In the genomic region with DNA sequence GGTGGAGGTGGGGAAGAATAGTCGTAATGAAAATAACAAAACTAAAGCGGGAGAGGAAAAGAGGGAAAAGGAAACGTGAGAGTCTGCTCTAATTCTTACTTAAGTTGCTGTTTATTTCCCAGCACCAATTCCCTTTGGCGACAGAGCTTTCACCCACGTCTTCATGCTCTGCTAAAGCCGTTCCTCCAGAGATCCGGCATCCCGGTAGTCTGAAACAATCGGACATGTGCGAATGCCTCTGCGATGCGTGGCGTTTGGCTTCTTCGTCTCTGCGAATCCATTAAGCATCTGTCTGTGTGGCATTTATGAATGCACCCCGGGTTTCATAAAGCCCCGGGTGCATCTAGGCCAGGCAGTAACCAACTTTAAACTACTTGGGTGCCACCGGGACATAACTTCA, we compare ENCODE assay signal across 10 mouse cellular contexts. TPM values are rescaled to one million over a fixed set of nuclear protein-coding genes. Genes with fewer than 3 reads are reported as not detected.
DNase-seq lines count a peak whose midpoint lies in the region; ATAC-seq and TF ChIP-seq lines count a peak whose summit lies in the region.
"Had no signal": no experiment of that assay in that cellular context is flagged by ENCODE, and none has a peak within 500 bp of the region (broad histone marks: within the 10 kb centered on the region; RNA-seq: fewer than 3 reads in every experiment).

No protein-coding gene starts in this region.

- H3K27ac ChIP-seq in heart, embryonic 15.5 days = no peak overlapping the region
- H3K27ac ChIP-seq in forebrain, postnatal 0 days (ENCODE audit: low read depth, low read length) = no peak overlapping the region
- no peak overlapping the region for H3K27ac ChIP-seq in midbrain, embryonic 13.5 days

- no peak for DNase-seq in heart, adult 8-10 months (ENCODE audit: low spot score)
- DNase-seq in R1 (ENCODE audit: low read depth, low spot score) = peak; percentile 22
- DNase-seq in forebrain, postnatal 0 days = peak; percentile 17
- no peak for DNase-seq in lung, postnatal 10 days
- DNase-seq in spleen, postnatal 4 days (ENCODE audit: low spot score in 2 of 2) = no peak
- DNase-seq in thymus, postnatal 25 days = no peak
- DNase-seq: kidney, adult 11 months; lung, postnatal 14 days had no signal

- no peak for TF ChIP-seq CTCF in forebrain, postnatal 0 days (IDR thresholded peaks at IDR 0.05; ENCODE audit: low read depth)

- no peaks in the 10 kb centered on the region for H3K36me3 ChIP-seq in heart, embryonic 15.5 days
- H3K36me3 ChIP-seq in forebrain, postnatal 0 days (ENCODE audit: insufficient read depth) = no peaks in the 10 kb centered on the region
- no peaks in the 10 kb centered on the region for H3K36me3 ChIP-seq in midbrain, embryonic 13.5 days

- H3K4me2 ChIP-seq in heart, embryonic 15.5 days = peak overlapping the region; percentile 24; the same call in 1 of the 2 replicates
- H3K4me2 ChIP-seq in forebrain, postnatal 0 days (ENCODE audit: low read depth) = peak overlapping the region; percentile 39
- peak overlapping the region; percentile 49 for H3K4me2 ChIP-seq in midbrain, embryonic 13.5 days (replicated peaks)

- H3K9me3 ChIP-seq in heart, embryonic 15.5 days (replicated peaks) = no peaks in the 10 kb centered on the region
- no peaks in the 10 kb centered on the region for H3K9me3 ChIP-seq in forebrain, postnatal 0 days (ENCODE audit: low read length)
- no peaks in the 10 kb centered on the region for H3K9me3 ChIP-seq in midbrain, embryonic 13.5 days

- no peak overlapping the region for H3K4me3 ChIP-seq in heart, embryonic 15.5 days
- 0 out of 2 replicates have a peak overlapping the region, but pooled peaks have one; percentile 1 for H3K4me3 ChIP-seq in forebrain, postnatal 0 days (ENCODE audit: low read depth, low read length)
- H3K4me3 ChIP-seq in midbrain, embryonic 13.5 days (replicated peaks) = peak overlapping the region; percentile 21

- H3K4me1 ChIP-seq in heart, embryonic 15.5 days (replicated peaks) = no peaks in the 10 kb centered on the region
- no peaks in the 10 kb centered on the region for H3K4me1 ChIP-seq in forebrain, postnatal 0 days (ENCODE audit: insufficient read depth)
- H3K4me1 ChIP-seq in midbrain, embryonic 13.5 days (replicated peaks) = peaks cover 23% of the 10 kb centered on the region

- no peak overlapping the region for H3K9ac ChIP-seq in heart, embryonic 15.5 days
- H3K9ac ChIP-seq in forebrain, postnatal 0 days = peak overlapping the region; percentile 10; the same call in 1 of the 2 replicates
- H3K9ac ChIP-seq in midbrain, embryonic 13.5 days (replicated peaks) = no peak overlapping the region

- WGBS in heart, embryonic 15.5 days = 74% methylated on average over 16 of the region's 18 CpGs
- 38% methylated on average over 18 of the region's 18 CpGs for WGBS in forebrain, postnatal 0 days
- WGBS in midbrain, embryonic 13.5 days = 39% methylated on average over 18 of the region's 18 CpGs

- H3K27me3 ChIP-seq in heart, embryonic 15.5 days = no peaks in the 10 kb centered on the region
- no peaks in the 10 kb centered on the region for H3K27me3 ChIP-seq in forebrain, postnatal 0 days (ENCODE audit: insufficient read depth, low read length)
- H3K27me3 ChIP-seq in midbrain, embryonic 13.5 days = peaks cover 19% of the 10 kb centered on the region; the same call in 1 of the 2 replicates

- ATAC-seq in heart, embryonic 15.5 days (replicated peaks; ENCODE audit: insufficient number of reproducible peaks, insufficient read depth, low FRiP score, low read depth) = no peak
- ATAC-seq in forebrain, postnatal 0 days = no peak
- ATAC-seq in midbrain, embryonic 13.5 days = 0 out of 2 replicates have a peak, but pooled peaks have one; percentile 22

RNA-seq across cellular contexts. Expression of a gene that starts 44.6 kb away (rescaled TPM):
- polyA plus RNA-seq in heart, embryonic 15.5 days (2015; fragmentation: Nextera tagmentation; extraction: Ambion mirVana) = 1.4 and 1.9 TPM in 2 replicates
- 1 to 10 TPM; 4.3 to 7.0 (median 5.9) TPM for total RNA-seq in heart, adult 8-10 months (2022)
- 16.2 and 22.3 TPM in 2 replicates for total RNA-seq in forebrain, postnatal 0 days (2014; rRNA removed)
- 1.4 and 2.7 TPM in 2 replicates for polyA plus RNA-seq in forebrain, postnatal 0 days (2015; fragmentation: Nextera tagmentation; extraction: Ambion mirVana)
- 1.5 and 1.8 TPM in 2 replicates for polyA plus RNA-seq in midbrain, embryonic 13.5 days (2015; fragmentation: Nextera tagmentation; extraction: Ambion mirVana)

Comparison
In these comparisons a context has a peak if more than half of its experiments do, and no peak if none do; other contexts are left out.
1. DNase-seq: peak in R1 (single experiment) and forebrain, postnatal 0 days (single experiment); none in heart, adult 8-10 months (single experiment), lung, postnatal 10 days (single experiment), spleen, postnatal 4 days (0 of 2) and thymus, postnatal 25 days (single experiment).
2. Peak in every context shown above with its lines, with median percentiles within 50 percentile points of each other: H3K4me2 ChIP-seq.